Mouse (Mus musculus) G1E (cell line): ENCODE measurements around the gene Nfat5. TPM values are rescaled to one million over a fixed set of nuclear protein-coding genes. Genes with fewer than 3 reads are reported as not detected.

Experiments
- ATAC-seq: 2 replicates; pipeline ENCODE4 v1.8.0; 2016; ENCODE audit warnings: mild to moderate bottlenecking; ENCODE audit not compliant: insufficient number of reproducible peaks, poor library complexity, low FRiP score, severe bottlenecking; ENCODE audit errors: extremely low read depth
- DNase-seq: peaks from one replicate; pipeline ENCODE4 v3.0.0; 2012; ENCODE audit warnings: low spot score
- H3K27me3 ChIP-seq: 2 replicates; pipeline ENCODE4 v1.6.1; 2012; ENCODE audit warnings: mild to moderate bottlenecking, low read length, inconsistent platforms; ENCODE audit not compliant: insufficient read depth
- H3K36me3 ChIP-seq: replicated peaks from 2 replicates; pipeline ENCODE3; 2012; ENCODE audit warnings: mild to moderate bottlenecking, inconsistent platforms
- H3K4me1 ChIP-seq: 2 replicates; pipeline ENCODE4 v1.6.1; 2012; ENCODE audit warnings: low read depth, low read length, inconsistent platforms, mixed read lengths; ENCODE audit not compliant: insufficient read depth
- H3K4me3 ChIP-seq: 2 replicates; pipeline ENCODE4 v1.5.1; 2012; ENCODE audit warnings: low read depth, mild to moderate bottlenecking, inconsistent platforms, low read length, moderate library complexity, mixed read lengths
- H3K9me3 ChIP-seq: replicated peaks from 2 replicates; pipeline ENCODE4 v1.6.1; 2012; ENCODE audit warnings: inconsistent platforms
- CTCF ChIP-seq: IDR thresholded peaks from 2 replicates; pipeline ENCODE4 v1.5.1; 2012; ENCODE audit warnings: low read depth, low read length, inconsistent platforms, mixed read lengths
- GATA1 ChIP-seq: IDR thresholded peaks from 2 replicates; pipeline ENCODE4 v1.6.1; 2012; ENCODE audit warnings: borderline replicate concordance, low read length, inconsistent platforms, mixed read lengths
- GATA2 ChIP-seq: IDR thresholded peaks from 2 replicates; pipeline ENCODE4 v1.6.1; 2012; ENCODE audit warnings: low read depth, low read length, inconsistent platforms, borderline replicate concordance
- POLR2AphosphoS5 ChIP-seq: IDR thresholded peaks from 2 replicates; pipeline ENCODE4 v1.6.1; 2012; ENCODE audit warnings: low read depth, low read length, inconsistent platforms; ENCODE audit not compliant: insufficient replicate concordance
- TAL1 ChIP-seq: conservative IDR thresholded peaks from 2 replicates; pipeline ENCODE4 v1.6.1; 2012; ENCODE audit warnings: low read depth, low read length, inconsistent platforms, mixed read lengths
- polyA plus RNA-seq: library from polyadenylated mRNA; stranded (reverse); fragments of >175 nt; gene quantifications from 2 replicates; pipeline ENCODE4 v1.2.3, GENCODE M21; 2012
- total RNA-seq, 2 experiments: library from RNA; stranded (forward) in 1 of 2; stranded (reverse) in 1 of 2; fragments of 200-1000 nt in 1 of 2; fragments of >200 nt in 1 of 2; fragmentation: Nextera tagmentation in 1 of 2; gene quantifications; 2 replicates each; pipeline ENCODE4 v1.2.3; 2014 to 2017

Gene Nfat5
- total and polyA plus RNA-seq, 3 experiments, result 1.4 to 53.6 (median 24.4) TPM

GRCm38 (mm10) chr8:107324142-107324541 is 30.9 kb downstream of the Nfat5 start:
- ATAC-seq, result peak; percentile 45; the same call in 1 of the 2 replicates
- DNase-seq, result peak; percentile 15
- Histone ChIP-seq H3K9me3 (no peaks in the 10 kb centered on the region), H3K4me1 (no peaks in the 10 kb centered on the region), H3K36me3 (peaks cover 2% of the 10 kb centered on the region), H3K4me3 (no peak overlapping the region), H3K27me3 (no peaks in the 10 kb centered on the region)
- no peak for TF ChIP-seq POLR2AphosphoS5
- TF ChIP-seq CTCF, result peak; percentile 75

- no peak overlapping the region for H3K4me3 ChIP-seq
- ATAC-seq (no peak; the same call in 1 of the 2 replicates), DNase-seq (no peak)
- H3K4me1 ChIP-seq, result no peaks in the 10 kb centered on the region
- H3K27me3 ChIP-seq, result no peaks in the 10 kb centered on the region
- no peaks in the 10 kb centered on the region for H3K9me3 ChIP-seq
- peaks cover under 1% of the 10 kb centered on the region for H3K36me3 ChIP-seq
- TF ChIP-seq GATA1, result no peak
- no peak for TF ChIP-seq TAL1
- no peak for TF ChIP-seq POLR2AphosphoS5
- no peak for TF ChIP-seq CTCF
- TF ChIP-seq GATA2, result no peak
These were observed 36.3 kb downstream of the Nfat5 start for GRCm38 (mm10) chr8:107329595-107329994.

GRCm38 (mm10) chr8:107336480-107336879 is 43.2 kb downstream of the Nfat5 start:
- Histone ChIP-seq H3K4me1 (no peaks in the 10 kb centered on the region), H3K36me3 (peaks cover 8% of the 10 kb centered on the region), H3K9me3 (no peaks in the 10 kb centered on the region), H3K4me3 (no peak overlapping the region), H3K27me3 (no peaks in the 10 kb centered on the region)
- no peak for DNase-seq
- TF ChIP-seq GATA1 (no peak), POLR2AphosphoS5 (no peak), CTCF (no peak), GATA2 (no peak), TAL1 (no peak)
- no peak for ATAC-seq

GRCm38 (mm10) chr8:107370311-107370710 is 77.0 kb downstream of the Nfat5 start:
- ATAC-seq, result no peak
- Histone ChIP-seq H3K36me3 (peaks cover 56% of the 10 kb centered on the region), H3K4me3 (no peak overlapping the region), H3K4me1 (no peaks in the 10 kb centered on the region), H3K9me3 (no peaks in the 10 kb centered on the region), H3K27me3 (no peaks in the 10 kb centered on the region)
- no peak for DNase-seq
- no peak for TF ChIP-seq POLR2AphosphoS5
- no peak for TF ChIP-seq CTCF
- TF ChIP-seq GATA1, result no peak
- no peak for TF ChIP-seq GATA2
- TF ChIP-seq TAL1, result no peak

- ATAC-seq, result no peak
- no peak for DNase-seq
- TF ChIP-seq GATA1, result no peak
- TF ChIP-seq CTCF, result no peak
- TF ChIP-seq GATA2, result no peak
- no peak for TF ChIP-seq TAL1
- no peak for TF ChIP-seq POLR2AphosphoS5
- Histone ChIP-seq H3K9me3 (no peaks in the 10 kb centered on the region), H3K4me3 (no peak overlapping the region), H3K4me1 (no peaks in the 10 kb centered on the region), H3K27me3 (no peaks in the 10 kb centered on the region; the same call in 1 of the 2 replicates), H3K36me3 (peaks cover 22% of the 10 kb centered on the region)
These were observed 84.1 kb downstream of the Nfat5 start for GRCm38 (mm10) chr8:107377346-107377745.

GRCm38 (mm10) chr8:107380734-107381133 is 87.5 kb downstream of the Nfat5 start:
- DNase-seq, result no peak
- TF ChIP-seq CTCF, result no peak
- TF ChIP-seq TAL1, result no peak
- no peak for TF ChIP-seq GATA2
- TF ChIP-seq POLR2AphosphoS5, result no peak
- TF ChIP-seq GATA1, result no peak
- Histone ChIP-seq H3K9me3 (no peaks in the 10 kb centered on the region), H3K27me3 (peaks cover 4% of the 10 kb centered on the region; the same call in 1 of the 2 replicates), H3K36me3 (peaks cover 15% of the 10 kb centered on the region), H3K4me1 (peaks cover 15% of the 10 kb centered on the region; the same call in 1 of the 2 replicates), H3K4me3 (no peak overlapping the region)
- no peak for ATAC-seq
